Mouse (Mus musculus) forebrain, postnatal 0 days (tissue): ENCODE measurements at regions not wholly inside any gene's neighbourhood (a gene's known extent, or its start where the extent isn't known, plus 50 kb on each side); places are given as distances from the start of the nearest gene placed in this dataset.

Source experiments
- ATAC-seq: fragments of 200-750 bp; cut with Nextera tagmentation; 2 replicates; pipeline ENCODE4 v1.8.0; 2017; ENCODE audit warnings: mild to moderate bottlenecking, moderate library complexity
- DNase-seq: peaks from one replicate; pipeline ENCODE4 v3.0.0-alpha.2; 2015
- H3K27ac ChIP-seq: fragments of 300-500 bp; sonication (generic); 2 replicates; pipeline ENCODE4 v1.5.1; 2014; ENCODE audit warnings: low read depth, mild to moderate bottlenecking, antibody characterized with exemption, low read length, moderate library complexity, mixed read lengths
- H3K27me3 ChIP-seq: fragments of 300-500 bp; sonication (generic); 2 replicates; pipeline ENCODE4 v1.6.1; 2014; ENCODE audit warnings: mild to moderate bottlenecking, low read length, mixed read lengths; ENCODE audit not compliant: insufficient read depth
- H3K36me3 ChIP-seq: fragments of 300-500 bp; sonication (generic); 2 replicates; pipeline ENCODE4 v1.6.1; 2014; ENCODE audit warnings: mild to moderate bottlenecking, moderate library complexity; ENCODE audit not compliant: insufficient read depth
- H3K4me1 ChIP-seq: fragments of 300-500 bp; sonication (generic); 2 replicates; pipeline ENCODE4 v1.6.1; 2014; ENCODE audit warnings: antibody characterized with exemption; ENCODE audit not compliant: insufficient read depth
- H3K4me2 ChIP-seq: fragments of 300-500 bp; sonication (generic); 2 replicates; pipeline ENCODE4 v1.6.1; 2014; ENCODE audit warnings: low read depth, mild to moderate bottlenecking, moderate library complexity
- H3K4me3 ChIP-seq: fragments of 300-500 bp; sonication (generic); 2 replicates; pipeline ENCODE4 v1.5.1; 2014; ENCODE audit warnings: low read depth, low read length, mixed read lengths
- H3K9ac ChIP-seq: fragments of 300-500 bp; sonication (generic); 2 replicates; pipeline ENCODE4 v1.6.1; 2014; ENCODE audit warnings: mild to moderate bottlenecking
- H3K9me3 ChIP-seq: fragments of 300-500 bp; sonication (generic); 2 replicates; pipeline ENCODE4 v1.6.1; 2016; ENCODE audit warnings: low read length
- CTCF ChIP-seq: sonication (generic); IDR thresholded peaks from 2 replicates; pipeline ENCODE4 v1.5.1; 2016; ENCODE audit warnings: antibody characterized with exemption, control low read depth, low read depth
- WGBS: fragments of 180-500 bp; shearing (Covaris S2); extraction: QIAGEN DNeasy Blood & Tissue Kit; methylation state at CpG from one replicate; pipeline ENCODE4 v1.1.7; 2014; 5-methylcytosine and 5-hydroxymethylcytosine counted together

GRCm38 (mm10) chr8:34483212-34483611 is 371.7 kb upstream of the Gm10131 start:
- no peaks in the 10 kb centered on the region for H3K36me3 ChIP-seq
- 43% methylated on average over 4 of the region's 4 CpGs for WGBS

GRCm38 (mm10) chr8:34482676-34483075 is 371.1 kb upstream of the Gm10131 start:
- no peak for TF ChIP-seq CTCF
- Histone ChIP-seq H3K27me3 (no peaks in the 10 kb centered on the region), H3K27ac (no peak overlapping the region), H3K9ac (no peak overlapping the region), H3K9me3 (no peaks in the 10 kb centered on the region), H3K4me3 (no peak overlapping the region), H3K4me2 (no peak overlapping the region), H3K36me3 (no peaks in the 10 kb centered on the region), H3K4me1 (no peaks in the 10 kb centered on the region)
- ATAC-seq: no peak
- WGBS: 100% methylated on average over 2 of the region's 2 CpGs
- DNase-seq: no peak

More at GRCm38 (mm10) chr8:34483212-34483611, 371.7 kb upstream of the Gm10131 start:
- Histone ChIP-seq H3K9ac (no peak overlapping the region), H3K4me3 (no peak overlapping the region), H3K4me2 (no peak overlapping the region), H3K9me3 (no peaks in the 10 kb centered on the region), H3K4me1 (no peaks in the 10 kb centered on the region), H3K27me3 (no peaks in the 10 kb centered on the region), H3K27ac (no peak overlapping the region)
- no peak for TF ChIP-seq CTCF
- DNase-seq (no peak), ATAC-seq (0 out of 2 replicates have a peak, but pooled peaks have one; percentile 18)

- Histone ChIP-seq H3K4me2 (no peak overlapping the region), H3K27ac (no peak overlapping the region), H3K9me3 (no peaks in the 10 kb centered on the region), H3K27me3 (no peaks in the 10 kb centered on the region), H3K36me3 (no peaks in the 10 kb centered on the region), H3K4me3 (no peak overlapping the region), H3K4me1 (no peaks in the 10 kb centered on the region), H3K9ac (no peak overlapping the region)
- 80% methylated on average over 4 of the region's 4 CpGs for WGBS
- no peak for ATAC-seq
- no peak for DNase-seq
- TF ChIP-seq CTCF: no peak
These were observed 369.0 kb upstream of the Gm10131 start for GRCm38 (mm10) chr8:34480496-34480895.

GRCm38 (mm10) chr8:34478891-34479290 is 367.4 kb upstream of the Gm10131 start:
- TF ChIP-seq CTCF: no peak
- Histone ChIP-seq H3K27ac (no peak overlapping the region), H3K27me3 (no peaks in the 10 kb centered on the region), H3K9ac (no peak overlapping the region), H3K4me1 (no peaks in the 10 kb centered on the region), H3K9me3 (no peaks in the 10 kb centered on the region), H3K36me3 (no peaks in the 10 kb centered on the region), H3K4me3 (no peak overlapping the region), H3K4me2 (no peak overlapping the region)
- 75% methylated on average over 3 of the region's 3 CpGs for WGBS
- DNase-seq: no peak
- no peak for ATAC-seq

- Histone ChIP-seq H3K4me2 (no peak overlapping the region), H3K27ac (no peak overlapping the region), H3K4me3 (no peak overlapping the region), H3K9me3 (no peaks in the 10 kb centered on the region), H3K9ac (no peak overlapping the region), H3K27me3 (no peaks in the 10 kb centered on the region), H3K36me3 (no peaks in the 10 kb centered on the region), H3K4me1 (no peaks in the 10 kb centered on the region)
- 76% methylated on average over 1 of the region's 1 CpGs for WGBS
- no peak for TF ChIP-seq CTCF
- DNase-seq: no peak
- ATAC-seq: no peak
These were observed 366.9 kb upstream of the Gm10131 start for GRCm38 (mm10) chr8:34478465-34478864.

GRCm38 (mm10) chr8:34476146-34476820 is 364.7 kb upstream of the Gm10131 start:
- H3K36me3 ChIP-seq: no peaks in the 10 kb centered on the region
- H3K27me3 ChIP-seq: no peaks in the 10 kb centered on the region
- DNase-seq (no peak), ATAC-seq (no peak)
- no peaks in the 10 kb centered on the region for H3K9me3 ChIP-seq
- no peak overlapping the region for H3K27ac ChIP-seq
- no peak overlapping the region for H3K4me2 ChIP-seq
- H3K9ac ChIP-seq: no peak overlapping the region
- 98% methylated on average over 3 of the region's 3 CpGs for WGBS
- H3K4me3 ChIP-seq: no peak overlapping the region
- H3K4me1 ChIP-seq: peaks cover 11% of the 10 kb centered on the region; the same call in 1 of the 2 replicates
- no peak for TF ChIP-seq CTCF

- DNase-seq (no peak), ATAC-seq (no peak)
- Histone ChIP-seq H3K27ac (no peak overlapping the region), H3K36me3 (no peaks in the 10 kb centered on the region), H3K9ac (no peak overlapping the region), H3K4me2 (no peak overlapping the region), H3K9me3 (no peaks in the 10 kb centered on the region), H3K27me3 (no peaks in the 10 kb centered on the region), H3K4me1 (peaks cover 11% of the 10 kb centered on the region; the same call in 1 of the 2 replicates), H3K4me3 (no peak overlapping the region)
- 81% methylated on average over 7 of the region's 7 CpGs for WGBS
- no peak for TF ChIP-seq CTCF
These were observed 363.1 kb upstream of the Gm10131 start for GRCm38 (mm10) chr8:34474593-34474992.
